Mouse (Mus musculus) intestine, postnatal 0 days (tissue): ENCODE measurements around the gene 1110004F10Rik. TPM values are rescaled to one million over a fixed set of nuclear protein-coding genes. Genes with fewer than 3 reads are reported as not detected.

Experiments
- ATAC-seq: fragments of 200-750 bp; cut with Nextera tagmentation; 2 replicates; pipeline ENCODE4 v1.8.0; 2017; ENCODE audit warnings: mild to moderate bottlenecking, moderate TSS enrichment, moderate library complexity
- H3K27ac ChIP-seq: fragments of 300-500 bp; sonication (generic); 2 replicates; pipeline ENCODE4 v1.5.1; 2014; ENCODE audit warnings: mild to moderate bottlenecking, low read depth, low read length, moderate library complexity
- H3K27me3 ChIP-seq: fragments of 300-500 bp; sonication (generic); replicated peaks from 2 replicates; pipeline ENCODE4 v1.6.1; 2014; ENCODE audit warnings: low read length, mixed read lengths; ENCODE audit not compliant: control insufficient read depth, insufficient read depth
- H3K36me3 ChIP-seq: fragments of 300-500 bp; sonication (generic); 2 replicates; pipeline ENCODE4 v1.6.1; 2014; ENCODE audit warnings: mild to moderate bottlenecking, moderate library complexity; ENCODE audit not compliant: control insufficient read depth, insufficient read depth
- H3K4me1 ChIP-seq: fragments of 300-500 bp; sonication (generic); replicated peaks from 2 replicates; pipeline ENCODE4 v1.6.1; 2014; ENCODE audit warnings: antibody characterized with exemption, low read length, mixed read lengths; ENCODE audit not compliant: control insufficient read depth, insufficient read depth
- H3K4me2 ChIP-seq: fragments of 300-500 bp; sonication (generic); replicated peaks from 2 replicates; pipeline ENCODE4 v1.6.1; 2014; ENCODE audit warnings: low read depth, mild to moderate bottlenecking, moderate library complexity
- H3K4me3 ChIP-seq: fragments of 300-500 bp; sonication (generic); 2 replicates; pipeline ENCODE4 v1.5.1; 2014; ENCODE audit warnings: low read depth, low read length
- H3K9ac ChIP-seq: fragments of 300-500 bp; sonication (generic); 2 replicates; pipeline ENCODE4 v1.6.1; 2014; ENCODE audit warnings: mild to moderate bottlenecking, low read depth, low read length
- H3K9me3 ChIP-seq: fragments of 300-500 bp; sonication (generic); 2 replicates; pipeline ENCODE4 v1.6.1; 2016; ENCODE audit warnings: mixed run types; ENCODE audit not compliant: control insufficient read depth
- CTCF ChIP-seq: sonication (generic); IDR thresholded peaks from 2 replicates; pipeline ENCODE4 v1.5.1; 2016; ENCODE audit warnings: low read depth, mild to moderate bottlenecking, control low read depth, antibody characterized with exemption, moderate library complexity
- WGBS: fragments of 180-500 bp; shearing (Covaris S2); extraction: QIAGEN DNeasy Blood & Tissue Kit; methylation state at CpG from one replicate; pipeline ENCODE4 v1.1.7; 2014; 5-methylcytosine and 5-hydroxymethylcytosine counted together
- polyA plus RNA-seq: library from polyadenylated mRNA; unstranded; fragments of >200 nt; fragmentation: Nextera tagmentation; extraction: Ambion mirVana; gene quantifications from 2 replicates; pipeline ENCODE4 v1.2.1, GENCODE M21; 2015

1110004F10Rik gene
- polyA plus RNA-seq, 1 experiment from 2014 or later, result 117 TPM

- H3K36me3 ChIP-seq, result peaks cover 36% of the 10 kb centered on the region
- H3K27ac ChIP-seq, result no peak overlapping the region
- peak; percentile 94 for TF ChIP-seq CTCF
- no peak overlapping the region for H3K4me2 ChIP-seq
- H3K4me1 ChIP-seq, result no peaks in the 10 kb centered on the region
- H3K4me3 ChIP-seq, result no peak overlapping the region
- H3K27me3 ChIP-seq, result no peaks in the 10 kb centered on the region
- 2% methylated on average over 5 of the region's 5 CpGs for WGBS
- ATAC-seq, result no peak; the same call in 1 of the 2 replicates
- H3K9ac ChIP-seq, result no peak overlapping the region
- no peaks in the 10 kb centered on the region for H3K9me3 ChIP-seq
Measured at GRCm38 (mm10) chr7:116132078-116132477, 92.9 kb downstream of the 1110004F10Rik start.

GRCm38 (mm10) chr7:116134413-116135292 is 95.5 kb downstream of the 1110004F10Rik start:
- Histone ChIP-seq H3K4me1 (no peaks in the 10 kb centered on the region), H3K9ac (no peak overlapping the region), H3K27me3 (no peaks in the 10 kb centered on the region), H3K4me2 (no peak overlapping the region), H3K36me3 (peaks cover 41% of the 10 kb centered on the region), H3K27ac (no peak overlapping the region), H3K9me3 (no peaks in the 10 kb centered on the region), H3K4me3 (no peak overlapping the region)
- 75% methylated on average over 31 of the region's 31 CpGs for WGBS
- TF ChIP-seq CTCF, result peak; percentile 46
- no peak for ATAC-seq

- no peak overlapping the region for H3K27ac ChIP-seq
- no peak for ATAC-seq
- no peak overlapping the region for H3K4me2 ChIP-seq
- 79% methylated on average over 12 of the region's 12 CpGs for WGBS
- no peaks in the 10 kb centered on the region for H3K4me1 ChIP-seq
- H3K9me3 ChIP-seq, result no peaks in the 10 kb centered on the region
- H3K4me3 ChIP-seq, result no peak overlapping the region
- TF ChIP-seq CTCF, result no peak
- no peak overlapping the region for H3K9ac ChIP-seq
- no peaks in the 10 kb centered on the region for H3K27me3 ChIP-seq
- H3K36me3 ChIP-seq, result peaks cover 59% of the 10 kb centered on the region
Measured at GRCm38 (mm10) chr7:116137149-116137548, 98.0 kb downstream of the 1110004F10Rik start.

- WGBS, result 79% methylated on average over 3 of the region's 3 CpGs
- ATAC-seq, result no peak
- H3K4me1 ChIP-seq, result no peaks in the 10 kb centered on the region
- no peak overlapping the region for H3K9ac ChIP-seq
- peaks cover 59% of the 10 kb centered on the region for H3K36me3 ChIP-seq
- TF ChIP-seq CTCF, result no peak
- H3K4me2 ChIP-seq, result no peak overlapping the region
- no peaks in the 10 kb centered on the region for H3K27me3 ChIP-seq
- no peak overlapping the region for H3K27ac ChIP-seq
- no peak overlapping the region for H3K4me3 ChIP-seq
- H3K9me3 ChIP-seq, result no peaks in the 10 kb centered on the region
Measured at GRCm38 (mm10) chr7:116137671-116138070, 98.5 kb downstream of the 1110004F10Rik start.

GRCm38 (mm10) chr7:116145030-116145429 is 105.8 kb downstream of the 1110004F10Rik start:
- peak; percentile 74 for ATAC-seq
- H3K4me1 ChIP-seq, result 0 out of 2 replicates have a peak, but pooled peaks cover 3% of the 10 kb centered on the region
- no peak overlapping the region for H3K9ac ChIP-seq
- H3K4me2 ChIP-seq, result 0 out of 2 replicates have a peak overlapping the region, but pooled peaks have one; percentile 9
- H3K27me3 ChIP-seq, result no peaks in the 10 kb centered on the region
- WGBS, result 48% methylated on average over 6 of the region's 6 CpGs
- peaks cover 41% of the 10 kb centered on the region for H3K36me3 ChIP-seq
- H3K9me3 ChIP-seq, result no peaks in the 10 kb centered on the region
- no peak overlapping the region for H3K27ac ChIP-seq
- no peak overlapping the region for H3K4me3 ChIP-seq
- no peak for TF ChIP-seq CTCF

- 0 out of 2 replicates have a peak, but pooled peaks cover 3% of the 10 kb centered on the region for H3K4me1 ChIP-seq
- no peak overlapping the region for H3K27ac ChIP-seq
- no peak overlapping the region for H3K9ac ChIP-seq
- H3K27me3 ChIP-seq, result no peaks in the 10 kb centered on the region
- H3K4me3 ChIP-seq, result no peak overlapping the region
- WGBS, result 94% methylated on average over 2 of the region's 2 CpGs
- TF ChIP-seq CTCF, result peak; percentile 29; the same call in 1 of the 2 replicates
- no peak overlapping the region for H3K4me2 ChIP-seq
- no peaks in the 10 kb centered on the region for H3K9me3 ChIP-seq
- no peak for ATAC-seq
- H3K36me3 ChIP-seq, result peaks cover 26% of the 10 kb centered on the region
Measured at GRCm38 (mm10) chr7:116147114-116147513, 107.9 kb downstream of the 1110004F10Rik start.
